In the genomic region with DNA sequence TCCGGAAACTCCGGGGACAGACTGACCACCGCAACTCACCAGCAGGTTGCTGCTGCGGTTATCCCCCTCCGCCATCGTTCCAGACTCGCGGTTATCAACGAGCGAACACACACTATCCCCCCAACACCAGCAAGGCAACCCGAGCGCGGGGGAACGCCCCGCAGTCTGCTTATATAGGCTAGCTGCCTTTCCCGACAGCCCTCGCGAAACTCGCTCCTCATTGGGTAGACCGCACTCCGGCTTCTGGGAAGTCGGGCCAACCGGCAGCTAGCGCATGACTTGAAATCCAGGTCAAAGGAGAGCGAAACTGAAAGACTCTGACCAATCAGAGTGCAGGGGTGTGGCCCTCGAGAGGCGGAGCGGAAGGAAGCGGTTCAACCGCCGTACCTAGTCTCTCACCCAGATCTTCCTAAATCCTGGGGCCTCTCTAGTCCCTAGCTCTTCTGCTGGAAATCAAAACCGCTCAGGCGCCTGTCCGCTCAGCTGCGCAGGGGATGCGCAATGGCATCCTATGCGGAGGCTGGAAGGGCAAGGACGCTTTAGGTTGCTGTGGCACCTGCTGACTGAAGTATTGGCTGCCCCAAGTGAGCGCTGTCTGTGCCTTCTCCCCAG, we compare ENCODE assay signal across 8 mouse cellular contexts. TPM values are rescaled to one million over a fixed set of nuclear protein-coding genes. Genes with fewer than 3 reads are reported as not detected.
A peak's percentile ranks its signal among the peaks of the same experiment; 100 is the strongest.
DNase-seq lines count a peak whose midpoint lies in the region; ATAC-seq lines count a peak whose summit lies in the region.

Gene Arl6ip1 (minus strand): TSS at position 233 of the 612 bp plus-strand sequence.

- H3K4me1 ChIP-seq in hindbrain, embryonic 15.5 days (replicated peaks), result peaks cover 28% of the 10 kb centered on the region

- no peaks in the 10 kb centered on the region for H3K27me3 ChIP-seq in hindbrain, embryonic 15.5 days

- H3K9ac ChIP-seq in hindbrain, embryonic 15.5 days, result peak within 1 kb of the TSS; percentile 78

- DNase-seq in T-cell, adult 2 months (ENCODE audit: low spot score), result peak; percentile 99
- peak; percentile 93 for DNase-seq in cerebellum, postnatal 36 days
- DNase-seq in frontal cortex, postnatal 36 days (ENCODE audit: low spot score in 2 of 2), result peak; percentile 97
- DNase-seq in left cerebral cortex, adult 11 months (ENCODE audit: low spot score), result peak; percentile 97
- DNase-seq in lung, postnatal 4 days, result peak; percentile 98 to 99
- peak; percentile 95 for DNase-seq in retina, postnatal 7 days (ENCODE audit: low read depth, low spot score)
- peak; percentile 95 for DNase-seq in urinary bladder, adult 2 months (ENCODE audit: low spot score)

- H3K4me3 ChIP-seq in hindbrain, embryonic 15.5 days, result peak within 1 kb of the TSS; percentile 84

- WGBS in hindbrain, embryonic 15.5 days, result under 1% methylated on average over 39 of the region's 39 CpGs

- ATAC-seq in hindbrain, embryonic 15.5 days (ENCODE audit: low FRiP score, low read depth), result peak; percentile 98

- H3K4me2 ChIP-seq in hindbrain, embryonic 15.5 days, result peak within 1 kb of the TSS; percentile 74

- peaks cover 11% of the 10 kb centered on the region for H3K36me3 ChIP-seq in hindbrain, embryonic 15.5 days

- no peaks in the 10 kb centered on the region for H3K9me3 ChIP-seq in hindbrain, embryonic 15.5 days

- H3K27ac ChIP-seq in hindbrain, embryonic 15.5 days (replicated peaks), result peak within 1 kb of the TSS; percentile 88

RNA-seq across cellular contexts. Expression of gene Arl6ip1, which starts in this region (rescaled TPM):
- polyA plus RNA-seq in hindbrain, embryonic 15.5 days (2015; fragmentation: Nextera tagmentation; extraction: Ambion mirVana), result 486 and 548 TPM in 2 replicates
- 128 and 139 TPM in 2 replicates for polyA plus RNA-seq in urinary bladder, adult 2 months (2012; rRNA removed)

Comparison
In these comparisons a context has a peak if more than half of its experiments do, and no peak if none do; other contexts are left out.
1. Peak in every context shown above with its lines: DNase-seq, ATAC-seq, H3K4me3 ChIP-seq and H3K27ac ChIP-seq.